Mouse (Mus musculus) cerebellum, postnatal 25 days (tissue): ENCODE measurements around the gene Higd2a.
A peak's percentile ranks its signal among the peaks of the same experiment; 100 is the strongest.

Experiments
- DNase-seq, 2 experiments: peaks; one replicate each; pipeline ENCODE4 v3.0.0; 2021; ENCODE audit warnings: mixed read lengths in 2 of 2

Gene Higd2a

DNA sequence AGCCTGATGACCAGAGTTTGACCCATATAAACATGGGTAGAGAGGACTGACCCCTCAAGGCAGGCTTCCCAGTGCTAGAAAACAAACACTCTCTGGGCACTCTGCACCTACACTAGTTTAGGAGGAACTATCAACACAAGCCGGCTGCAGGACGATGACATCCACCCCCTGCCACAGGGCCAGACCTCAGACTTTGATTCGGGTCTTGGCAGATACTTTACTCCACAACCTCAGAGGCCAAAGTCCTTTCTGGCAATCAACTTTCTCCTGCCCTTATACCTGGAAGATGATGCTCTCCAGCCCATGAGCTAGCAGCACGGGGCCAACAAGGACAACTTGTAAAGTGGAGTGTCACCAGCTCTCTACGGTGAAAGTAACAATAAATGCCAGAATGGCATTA lies 7.1 kb upstream of the Higd2a start:
- DNase-seq: no peak

DNA sequence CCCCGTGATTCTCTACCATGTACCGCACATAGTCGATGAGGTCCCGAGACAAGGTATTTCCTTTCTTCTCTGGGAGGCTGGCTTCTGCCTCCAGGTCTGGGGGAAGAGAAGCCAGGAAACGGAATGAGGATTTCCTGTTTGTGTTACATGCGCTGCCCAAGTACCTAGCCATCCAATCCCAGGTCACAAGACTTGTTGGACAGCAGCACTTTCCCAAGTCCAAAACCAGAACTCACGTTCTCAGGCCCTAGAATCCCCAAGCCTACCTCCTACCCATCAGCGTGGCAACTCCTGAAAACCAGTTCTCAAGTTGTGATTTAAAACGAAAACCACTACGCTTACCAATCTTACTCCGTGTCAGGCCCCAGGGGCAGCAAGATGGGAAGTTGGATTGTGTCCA lies 4.2 kb upstream of the Higd2a start:
- DNase-seq: no peak

DNA sequence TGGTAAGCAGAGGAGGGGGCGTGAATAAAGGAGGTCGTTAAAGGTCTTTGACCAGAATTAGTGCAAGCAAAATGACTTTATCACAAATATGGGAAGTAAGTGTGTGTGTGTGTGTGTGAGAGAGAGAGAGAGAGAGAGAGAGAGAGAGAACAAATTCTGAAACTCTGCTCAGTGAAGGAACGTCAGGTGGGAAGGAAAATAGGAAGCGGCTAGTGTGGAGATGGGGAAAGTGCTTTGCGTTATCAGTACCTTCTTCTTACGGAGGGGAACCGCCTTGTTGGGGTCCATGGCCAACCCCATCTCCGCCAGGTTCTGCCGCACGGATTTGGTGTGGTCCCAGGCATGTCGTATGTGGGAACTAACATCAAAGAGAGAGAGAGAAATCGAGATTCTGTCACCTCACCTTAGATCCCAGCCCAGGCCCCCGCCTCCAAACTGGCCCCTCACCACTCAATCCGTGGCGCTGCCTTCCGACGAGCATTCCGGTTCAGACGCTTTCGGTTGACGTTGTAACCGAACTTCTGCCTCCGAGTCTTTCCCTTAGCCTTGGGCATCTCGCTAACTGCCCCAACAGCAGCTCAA lies 502 bp upstream of the Higd2a start:
- DNase-seq: no peak

DNA sequence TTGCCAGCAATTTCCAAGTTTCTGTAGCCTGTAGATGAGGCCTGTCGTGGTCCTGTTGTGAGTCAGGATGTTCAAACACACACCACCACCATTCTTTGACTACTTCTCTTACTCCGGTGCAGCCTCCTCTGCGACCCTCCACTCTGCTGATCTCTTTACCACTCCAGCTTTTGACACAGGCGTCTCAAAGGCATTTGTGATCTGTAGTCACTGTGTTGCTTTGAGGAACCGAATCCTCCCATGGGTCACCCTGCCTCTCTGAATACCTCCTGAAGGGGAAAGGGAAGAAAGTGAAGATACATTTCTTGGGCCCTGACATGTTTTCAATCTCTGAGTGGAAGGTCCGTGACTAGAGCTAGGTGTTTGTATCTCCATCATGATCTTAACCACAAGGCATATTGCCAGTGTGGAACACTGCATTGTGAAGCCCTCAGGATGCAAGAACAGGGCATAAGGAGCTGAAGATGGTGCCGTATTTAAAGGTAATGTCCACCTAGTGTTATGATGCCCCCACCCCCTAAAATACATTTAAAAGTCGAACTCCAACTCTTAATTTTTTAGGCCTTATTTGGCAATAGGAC lies 1.9 kb downstream of the Higd2a start:
- DNase-seq: no peak

DNA sequence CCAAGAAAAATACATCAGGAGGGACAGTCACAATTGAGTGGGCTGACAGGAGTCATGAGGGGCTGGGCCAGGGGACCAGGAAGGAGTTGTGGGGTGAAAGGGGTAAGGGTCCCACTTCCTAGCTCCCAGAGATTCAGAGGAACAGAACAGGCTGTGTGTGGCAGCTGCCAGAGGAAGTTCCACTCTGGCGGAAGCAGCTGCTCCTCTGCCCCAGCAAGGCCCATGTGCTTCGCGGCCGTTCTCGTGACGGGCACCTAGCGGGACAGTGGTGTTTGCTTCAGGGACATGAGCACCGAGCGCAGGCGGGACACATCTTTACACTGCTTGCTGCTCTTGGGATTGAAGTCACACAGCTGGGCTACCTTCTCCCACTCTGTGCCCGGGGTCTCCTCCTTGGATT lies 3.6 kb downstream of the Higd2a start:
- DNase-seq: no peak

DNA sequence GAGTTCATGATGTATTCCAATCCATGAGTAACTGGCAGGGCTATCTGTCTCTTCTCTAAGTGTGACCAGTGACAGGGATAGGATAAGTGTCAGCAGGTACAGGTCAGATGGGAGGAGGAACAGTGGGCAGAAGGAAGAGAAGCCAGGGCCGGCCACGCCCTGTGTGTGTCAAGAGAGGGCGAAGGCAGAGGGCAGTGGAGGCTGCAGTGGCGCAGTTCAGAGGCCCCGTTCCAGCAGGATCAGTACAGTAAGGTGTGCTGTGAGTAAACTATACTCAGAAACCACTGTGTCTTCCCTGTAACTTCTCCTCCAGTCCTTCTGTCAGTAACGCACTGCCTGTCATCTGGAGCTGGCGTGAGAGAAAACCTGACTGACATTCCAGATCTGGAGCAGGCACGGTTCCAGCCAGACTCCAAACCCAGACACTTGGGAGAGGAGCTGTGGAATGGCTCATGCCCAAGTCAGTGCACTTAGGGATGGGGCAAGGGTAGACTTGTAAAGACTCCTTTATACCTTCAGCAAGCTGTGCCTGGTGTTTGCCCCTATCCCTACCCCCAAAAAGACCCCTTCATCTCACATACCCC lies 6.2 kb downstream of the Higd2a start:
- DNase-seq: peak in 1 of 2 experiments; percentile 36

DNA sequence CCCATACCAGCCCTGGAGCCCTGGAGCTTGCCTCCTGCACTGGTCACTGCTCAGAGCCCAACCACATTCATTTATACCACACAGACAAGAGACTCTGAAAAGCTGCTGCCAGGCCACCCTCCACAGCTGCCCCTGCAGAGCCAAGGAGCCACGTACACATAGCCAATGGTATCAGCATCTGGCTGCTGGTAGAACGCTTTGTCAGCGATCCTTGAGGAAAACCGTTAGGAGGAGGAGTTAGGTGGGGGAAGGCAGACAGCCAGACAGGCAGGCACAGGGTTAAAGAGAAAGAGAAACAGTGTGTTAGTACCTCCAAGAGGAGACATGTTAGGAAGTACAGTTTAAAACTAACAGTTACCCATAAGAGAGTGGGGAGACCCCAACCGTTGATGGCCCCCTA lies 6.9 kb downstream of the Higd2a start:
- no peak for DNase-seq

DNA sequence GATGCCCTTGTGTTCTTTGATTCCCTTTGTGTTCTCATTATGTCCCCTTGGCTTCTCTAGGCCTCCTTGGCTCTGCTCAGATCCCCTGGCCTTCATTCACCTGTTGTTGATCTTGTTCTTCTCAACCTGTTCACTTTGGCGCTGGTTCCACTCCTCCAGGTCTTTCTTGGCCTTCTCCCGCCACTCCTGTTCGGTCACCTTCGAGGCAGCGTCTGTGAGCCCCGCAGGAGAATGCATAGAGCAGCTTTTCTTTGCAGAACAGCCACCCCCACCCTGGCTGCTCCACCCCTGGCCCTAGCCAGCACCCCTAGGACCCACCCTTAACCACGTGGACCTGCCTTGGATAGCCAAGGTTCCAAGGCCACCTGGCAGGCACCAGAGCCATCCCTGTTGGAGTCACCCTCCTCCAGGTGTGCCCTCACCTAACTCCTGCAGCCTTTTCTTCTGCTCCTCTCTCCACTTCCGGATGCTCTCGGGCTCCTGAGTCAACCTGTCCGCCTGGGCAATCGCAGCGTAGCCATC lies 8.7 kb downstream of the Higd2a start:
- peak; percentile 51 to 62 for DNase-seq

DNA sequence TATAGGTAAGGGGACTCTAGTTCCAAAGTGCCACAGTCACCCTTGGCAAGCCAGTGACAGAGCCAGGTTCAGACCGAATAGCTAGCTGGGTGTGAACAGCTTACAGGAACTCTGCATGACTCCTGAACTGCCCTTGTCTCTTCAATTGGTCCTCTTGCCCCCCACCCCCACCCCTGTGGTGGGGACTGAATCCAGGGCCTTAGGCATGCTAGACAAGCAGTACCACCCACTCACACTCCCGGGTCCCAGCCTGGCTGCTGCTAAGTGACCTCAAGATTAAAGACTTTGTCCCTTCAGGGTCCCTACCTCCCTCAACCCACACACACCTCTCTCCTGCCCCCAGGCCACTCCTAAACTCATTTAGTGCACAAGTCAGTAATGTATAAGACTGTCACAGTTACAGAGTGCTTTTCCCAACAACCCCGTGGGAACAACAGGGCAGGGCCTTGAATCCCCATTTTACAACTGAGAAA lies 12.7 kb downstream of the Higd2a start:
- DNase-seq: no peak

DNA sequence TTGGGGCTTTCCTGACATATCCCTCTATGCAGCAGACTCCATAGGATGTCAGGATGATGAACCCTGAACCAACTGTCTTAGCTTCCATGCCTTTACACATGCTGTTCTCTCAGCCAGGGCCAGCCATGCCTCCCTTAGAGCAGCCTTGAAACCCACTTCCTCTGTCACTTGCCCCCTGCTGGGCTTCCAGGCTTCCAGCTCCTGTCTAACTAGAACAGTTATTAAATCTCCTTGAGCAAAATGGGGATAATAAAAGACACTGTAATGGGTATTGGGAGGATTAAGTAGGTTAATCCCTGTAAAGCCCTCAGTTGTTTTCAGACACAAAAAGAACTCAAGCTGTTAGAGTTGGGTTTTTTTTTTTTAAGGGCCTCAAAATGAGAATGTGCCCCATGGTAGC lies 13.5 kb downstream of the Higd2a start:
- peak in 1 of 2 experiments; percentile 46 for DNase-seq

DNA sequence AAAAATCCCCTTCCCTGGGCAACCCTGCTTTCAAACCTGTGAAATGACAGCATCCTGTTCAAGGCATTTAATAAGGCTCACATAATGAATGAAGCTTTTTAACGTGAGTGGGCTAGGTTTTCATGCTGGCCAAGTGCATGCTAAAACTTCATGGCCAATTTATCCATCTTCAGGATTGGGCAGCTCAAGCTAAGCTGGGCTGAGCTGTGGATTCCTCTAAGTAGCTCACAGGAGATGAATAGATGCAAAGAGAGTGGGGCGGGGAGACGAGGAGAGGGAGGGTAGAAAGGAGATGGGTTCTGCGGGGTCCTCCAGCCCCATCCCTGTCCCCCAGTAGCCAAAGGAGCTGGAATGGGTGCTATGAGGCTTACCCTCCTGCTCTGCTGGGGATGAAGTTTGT lies 14.2 kb downstream of the Higd2a start:
- DNase-seq: no peak

DNA sequence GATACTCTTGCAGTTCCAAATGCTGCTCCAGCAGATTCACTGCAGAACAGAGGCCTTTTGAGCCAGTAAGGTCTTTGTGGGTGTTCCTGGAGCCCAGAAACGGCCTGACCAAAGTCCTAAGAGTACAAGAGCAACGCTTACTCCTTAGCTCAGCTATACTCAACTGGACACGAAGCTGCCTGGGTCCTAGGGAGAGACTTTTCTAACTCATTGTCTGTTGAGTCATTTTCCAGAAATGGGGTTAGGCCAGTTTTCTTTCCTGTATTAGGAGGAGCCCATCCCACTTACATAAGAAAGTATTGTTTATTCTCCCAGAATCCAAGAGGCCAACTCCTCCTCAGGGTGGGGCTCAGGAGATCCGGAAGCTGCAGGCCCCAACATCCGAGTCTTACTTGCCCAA lies 15.4 kb downstream of the Higd2a start:
- DNase-seq: no peak

DNA sequence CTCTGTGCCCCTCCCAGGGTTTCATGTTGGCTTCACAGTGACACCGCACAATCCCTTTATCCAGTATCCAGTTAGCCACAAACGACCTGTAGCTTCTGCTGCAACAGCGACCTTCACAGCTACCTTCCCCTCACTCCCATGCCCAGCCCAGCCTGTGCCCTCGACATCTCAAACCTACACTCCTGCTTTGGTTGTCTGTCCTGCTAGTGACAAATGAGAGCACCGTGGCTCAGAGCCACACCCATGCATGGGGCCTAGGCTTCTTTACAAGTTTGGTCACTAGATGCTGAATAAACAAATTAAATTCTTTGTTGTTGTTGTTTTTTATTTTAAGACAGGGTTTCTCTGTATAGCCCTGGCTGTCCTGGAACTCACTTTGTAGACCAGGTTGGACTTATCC lies 17.2 kb downstream of the Higd2a start:
- DNase-seq: peak in 1 of 2 experiments; percentile 16

DNA sequence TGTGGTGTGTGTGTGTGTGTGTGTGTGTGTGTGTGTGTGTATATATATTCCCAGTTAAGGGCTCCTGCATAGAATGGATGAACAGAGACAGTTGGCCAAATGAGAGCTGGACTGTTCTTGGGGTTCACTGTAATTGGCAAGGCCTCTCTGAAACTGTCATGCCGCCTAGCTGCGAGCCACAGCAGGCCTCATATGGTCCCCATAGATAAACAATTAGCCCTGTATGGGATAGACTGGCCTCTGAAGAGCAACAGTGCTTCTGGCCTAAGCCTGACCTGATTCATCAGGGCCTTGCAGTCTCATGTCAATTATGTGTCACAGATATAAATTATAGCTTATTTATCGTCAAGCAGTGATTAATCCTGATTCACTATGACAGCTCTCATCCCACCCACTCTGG lies 18.0 kb downstream of the Higd2a start:
- peak in 1 of 2 experiments; percentile 16 for DNase-seq

DNA sequence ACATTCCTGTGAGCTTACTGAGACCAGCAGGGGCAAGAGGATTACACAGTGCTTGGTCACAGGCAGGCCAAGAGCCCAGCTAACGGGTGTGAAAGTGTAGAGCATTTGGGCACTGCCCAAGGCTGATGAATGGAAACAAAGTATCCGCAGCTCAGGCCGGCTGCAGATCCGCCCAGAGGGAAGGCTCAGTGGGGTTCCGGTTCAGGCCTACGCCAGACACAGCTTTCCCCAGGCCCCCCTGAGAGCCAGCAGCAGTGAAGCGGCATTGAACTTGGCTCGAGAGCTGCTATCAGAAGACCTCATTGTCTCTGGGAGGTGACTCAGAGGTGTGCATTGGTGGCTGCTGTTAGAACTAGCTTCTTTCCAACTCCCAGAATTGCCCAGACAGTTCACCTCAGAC lies 18.7 kb downstream of the Higd2a start:
- DNase-seq: peak; percentile 69 to 74

DNA sequence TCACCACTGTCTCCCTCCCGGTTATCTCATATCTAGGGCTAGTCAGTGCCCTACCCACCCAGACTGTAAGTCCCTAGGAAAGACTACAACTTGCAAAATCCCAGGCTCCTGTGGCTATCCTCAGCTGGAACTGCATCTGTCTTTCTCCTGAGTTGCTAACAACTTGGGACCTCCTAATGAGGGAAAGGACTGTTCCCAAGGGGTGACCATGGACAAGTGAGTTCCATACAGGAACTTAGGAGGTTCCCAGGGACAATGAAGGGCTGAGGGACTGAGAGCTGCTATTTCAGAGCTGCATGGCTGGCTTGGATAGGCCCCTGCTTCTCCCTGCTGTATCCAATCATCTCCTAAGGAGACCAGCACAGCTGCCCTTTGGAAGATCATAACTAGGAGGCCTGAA lies 19.3 kb downstream of the Higd2a start:
- peak; percentile 20 to 37 for DNase-seq

DNA sequence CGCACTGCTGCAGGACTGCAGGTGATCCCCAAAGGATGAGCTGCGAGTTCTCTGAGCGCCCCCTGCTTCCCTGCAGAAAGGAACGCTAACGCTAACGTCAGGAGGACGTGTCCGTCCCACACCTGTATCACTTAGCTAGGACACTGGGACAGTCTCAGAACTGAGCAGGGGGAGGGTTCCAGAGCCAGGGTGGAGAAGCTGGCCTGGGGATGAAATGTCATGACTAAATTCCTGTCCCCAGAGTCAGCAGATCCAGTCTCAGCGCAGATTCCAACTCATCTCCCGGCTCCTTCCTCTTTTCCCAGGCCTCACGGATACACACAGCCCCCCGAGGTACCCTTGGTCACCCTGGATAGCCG lies 20.6 kb downstream of the Higd2a start:
- peak in 1 of 2 experiments; percentile 64 for DNase-seq

DNA sequence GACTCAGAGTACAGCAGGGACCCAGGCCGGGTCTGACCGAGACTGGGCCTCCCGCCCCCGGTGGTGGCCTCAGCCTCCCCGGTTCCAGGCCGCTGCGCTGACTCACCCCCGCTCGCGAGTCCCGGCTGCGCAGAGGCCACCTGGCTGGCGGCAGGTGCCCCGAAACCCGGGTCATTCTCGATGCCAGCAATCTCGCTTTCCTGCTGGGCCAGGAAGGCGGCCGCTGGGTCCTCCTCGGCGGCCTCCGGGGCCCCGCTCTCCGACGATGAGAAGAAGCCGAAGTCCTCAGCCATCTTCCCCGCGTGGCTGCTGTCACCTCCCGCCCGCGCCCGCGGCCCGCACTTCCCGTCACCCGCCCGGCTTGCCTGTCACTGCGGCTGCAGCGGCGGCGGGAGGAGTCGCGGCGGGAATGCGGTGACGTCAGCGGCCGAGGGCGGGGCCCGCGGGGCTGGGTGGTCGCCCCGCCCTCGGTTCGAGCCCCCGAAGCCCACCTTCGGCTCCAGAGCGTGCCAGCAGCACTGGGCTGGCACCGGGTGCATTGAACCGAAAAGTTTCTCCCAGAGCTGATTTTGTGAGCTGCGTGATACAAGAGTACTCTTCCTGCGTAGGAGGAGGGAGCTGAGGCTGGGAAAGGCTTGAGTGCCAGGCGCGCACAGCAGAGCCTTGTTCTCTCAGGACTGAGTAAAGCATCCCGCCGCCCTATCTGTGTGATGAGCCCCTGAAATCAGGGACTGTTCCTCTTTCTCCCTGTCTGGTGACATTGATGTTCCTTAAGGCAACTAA lies 21.2 kb downstream of the Higd2a start, which contains the start of gene Cltb:
Gene Cltb, minus strand, starts transcription at position 373 of the 783 bp plus-strand sequence.
- DNase-seq: peak; percentile 98

DNA sequence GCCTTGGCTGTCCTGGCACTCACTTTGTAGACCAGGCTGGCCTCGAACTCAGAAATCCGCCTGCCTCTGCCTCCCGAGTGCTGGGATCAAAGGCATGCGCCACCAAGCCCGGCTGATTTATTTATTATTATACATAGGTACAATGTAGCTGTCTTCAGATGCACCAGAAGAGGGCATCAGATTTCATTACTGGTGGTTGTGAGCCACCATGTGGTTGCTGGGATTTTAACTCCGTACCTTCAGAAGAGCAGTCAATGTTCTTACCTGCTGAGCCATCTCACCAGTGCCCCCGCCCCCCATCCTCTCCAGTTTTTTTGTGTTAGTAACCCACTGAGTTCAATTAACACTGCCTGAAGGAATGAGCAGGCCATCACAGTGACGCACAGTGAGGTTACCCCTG lies 23.1 kb downstream of the Higd2a start:
- peak in 1 of 2 experiments; percentile 30 for DNase-seq

DNA sequence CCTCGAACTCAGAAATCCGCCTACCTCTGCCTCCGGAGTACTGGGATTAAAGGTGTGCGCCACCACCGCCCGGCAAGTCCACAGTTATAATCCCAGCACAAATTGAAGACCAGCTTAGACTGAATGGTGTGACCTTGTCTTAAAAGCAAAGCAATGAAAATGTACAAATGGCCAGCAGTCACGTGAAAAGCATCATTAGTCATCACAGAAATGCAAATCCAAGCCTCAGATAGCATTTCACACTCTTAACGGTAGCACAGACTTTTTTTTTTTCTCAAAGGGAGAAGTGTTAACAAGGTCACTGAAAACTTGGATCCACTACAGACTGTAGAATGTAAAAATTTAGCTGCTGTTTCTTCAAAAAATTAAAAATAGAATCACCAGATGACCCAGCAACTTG lies 26.3 kb downstream of the Higd2a start:
- DNase-seq: no peak

DNA sequence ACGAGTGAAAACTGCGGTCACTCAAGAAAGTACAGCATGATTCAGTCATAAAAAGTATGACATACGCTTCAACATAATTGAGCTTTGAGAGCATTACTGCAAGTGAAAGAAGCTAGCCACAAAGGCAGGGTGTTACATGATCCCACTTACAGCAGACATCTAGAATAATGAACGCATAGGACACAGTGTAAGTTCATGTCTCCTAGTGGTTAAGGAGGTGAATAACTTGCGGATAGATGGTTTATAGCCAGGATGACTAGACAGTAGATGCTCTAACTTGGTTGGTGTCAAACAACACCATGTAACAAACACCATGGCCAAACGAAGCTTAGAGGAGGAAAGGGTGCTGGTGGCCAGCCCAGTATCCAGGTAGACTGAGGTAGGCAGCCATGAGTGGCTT lies 27.0 kb downstream of the Higd2a start:
- DNase-seq: no peak

DNA sequence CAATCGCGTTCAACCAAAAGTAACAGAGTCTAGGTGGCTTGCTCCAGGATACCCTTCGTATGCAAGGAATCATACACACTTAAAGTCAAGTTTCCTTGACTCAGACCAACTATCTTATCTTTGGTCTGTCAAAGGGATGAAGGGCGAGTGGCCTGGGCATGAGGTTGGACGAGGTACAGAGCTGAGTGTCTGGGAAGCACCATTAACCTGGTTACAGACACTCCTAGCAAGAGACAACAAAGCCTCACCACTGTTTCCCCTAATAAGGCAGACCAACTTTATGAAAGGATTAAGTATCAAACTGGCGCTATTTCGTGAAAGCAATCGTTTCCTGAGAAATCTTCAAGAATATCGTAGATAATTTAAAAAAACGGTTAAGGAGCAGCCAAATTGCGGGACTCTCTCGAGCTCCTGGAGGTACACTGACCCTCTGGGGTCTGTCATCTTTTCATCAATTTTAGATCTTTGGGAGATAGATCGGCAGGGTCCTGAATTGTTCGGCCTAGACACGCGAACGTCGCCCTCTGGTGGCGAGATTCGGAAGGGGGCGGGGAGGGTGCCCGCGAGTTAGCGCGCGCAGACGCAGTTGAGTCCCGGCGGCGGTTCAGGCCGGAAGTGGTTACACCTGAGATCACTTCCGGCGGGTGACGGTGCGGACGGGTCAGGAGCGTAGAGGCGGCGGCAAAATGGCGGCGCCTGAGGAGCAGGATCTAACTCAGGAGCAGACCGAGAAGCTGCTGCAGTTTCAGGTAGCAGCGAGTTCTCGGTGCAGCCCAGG lies 31.3 kb downstream of the Higd2a start, which contains the start of gene Faf2:
Gene Faf2, plus strand, starts transcription at position 630 of the 778 bp plus-strand sequence.
- peak; percentile 100 for DNase-seq
